Mouse (Mus musculus) frontal cortex, postnatal 25 days (tissue): ENCODE measurements around the gene Vmn1r192.
"Not testable (repeated sequence)": the region's sequence is repeated elsewhere in the genome, so short reads cannot be mapped to it uniquely, and the experiment has no call there.

Experiments
- DNase-seq, 2 experiments: peaks; one replicate each; pipeline ENCODE4 v3.0.0; 2022; ENCODE audit warnings: low spot score in 2 of 2

Vmn1r192 gene

DNA sequence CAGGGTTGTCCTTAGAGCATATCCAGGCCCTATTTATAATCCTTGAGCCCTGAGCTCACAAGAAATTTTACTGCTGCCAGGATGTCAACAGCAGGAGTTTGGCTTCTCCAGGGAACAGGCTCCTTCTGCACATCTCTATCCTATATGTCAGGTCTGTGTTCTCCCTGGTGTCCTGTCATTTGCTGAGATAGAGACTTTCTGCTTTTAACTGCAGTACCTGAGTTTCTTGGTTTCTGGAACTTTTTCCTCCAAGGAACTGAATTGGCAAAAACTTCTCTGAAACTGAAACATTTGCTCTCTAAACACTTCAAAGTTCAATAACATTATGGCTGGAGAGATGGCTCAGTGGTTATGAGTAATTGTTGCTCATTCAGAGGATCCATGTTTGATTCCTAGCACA is at the start of gene Vmn1r192:
Gene Vmn1r192 (minus strand): TSS at position 101 of the 400 bp plus-strand sequence.
- no peak for DNase-seq

DNA sequence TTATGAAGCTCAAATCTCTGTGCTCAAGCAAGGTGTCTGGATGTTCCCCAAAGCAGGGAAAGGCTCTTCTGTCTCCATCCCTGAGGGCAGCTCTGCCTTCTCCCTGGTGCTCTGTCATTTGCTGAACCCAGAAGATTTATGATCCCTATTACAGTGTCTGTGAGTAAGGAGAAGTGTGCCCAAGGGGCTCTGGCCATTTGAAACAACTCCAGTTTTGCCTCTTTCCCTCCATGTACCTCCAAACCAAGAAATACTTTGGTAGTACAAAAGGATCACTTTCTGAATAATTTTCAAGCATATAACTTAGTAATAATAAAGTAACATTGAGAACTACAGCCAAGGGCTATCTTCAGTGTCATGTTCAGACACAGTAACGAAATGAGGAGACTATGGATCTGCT is 32.1 kb upstream of the Vmn1r192 start, which contains the start of gene Vmn1r193:
Gene Vmn1r193 (minus strand): TSS at position 101 of the 400 bp plus-strand sequence.
- DNase-seq: not testable (repeated sequence)

DNA sequence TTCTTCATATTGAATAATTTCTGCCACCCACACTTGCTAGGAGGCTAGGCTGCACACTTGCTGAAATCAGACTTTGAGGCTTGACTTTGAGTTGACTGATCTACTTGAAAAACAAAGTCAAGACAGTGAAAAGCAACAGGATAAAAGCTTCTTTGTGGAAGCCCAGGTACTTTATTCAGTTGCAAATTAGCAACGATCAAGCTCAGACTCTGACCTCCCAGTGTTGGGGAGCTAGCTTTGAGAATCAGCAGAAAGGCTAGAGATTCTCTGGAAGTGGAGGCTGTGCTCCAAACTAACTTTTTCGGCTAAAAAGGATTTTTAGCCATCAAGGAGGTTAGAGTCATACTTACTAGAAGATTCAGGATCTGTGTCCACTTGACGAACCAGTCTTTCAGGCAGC is 1.8 kb upstream of the Vmn1r192 start:
- not testable (repeated sequence) for DNase-seq

DNA sequence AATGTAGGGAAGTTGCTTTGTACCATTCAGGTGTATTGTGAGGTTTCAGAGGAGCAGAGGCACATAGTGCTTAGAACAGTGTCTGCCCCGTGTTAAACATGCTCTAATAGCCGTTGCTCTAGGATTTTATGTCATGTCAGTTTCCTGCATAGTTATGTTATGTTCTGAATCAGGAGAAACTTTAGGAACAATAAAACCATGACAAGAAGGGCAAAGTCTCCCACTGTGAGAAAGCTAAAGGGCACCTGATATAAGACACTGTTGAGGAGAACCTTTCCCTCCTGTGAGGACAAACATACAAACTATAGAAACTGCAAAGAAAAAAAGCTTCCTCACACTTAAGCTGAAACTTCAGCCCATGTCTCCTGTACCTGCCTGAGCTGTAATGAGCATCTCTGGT is 556 bp downstream of the Vmn1r192 start:
- no peak for DNase-seq

DNA sequence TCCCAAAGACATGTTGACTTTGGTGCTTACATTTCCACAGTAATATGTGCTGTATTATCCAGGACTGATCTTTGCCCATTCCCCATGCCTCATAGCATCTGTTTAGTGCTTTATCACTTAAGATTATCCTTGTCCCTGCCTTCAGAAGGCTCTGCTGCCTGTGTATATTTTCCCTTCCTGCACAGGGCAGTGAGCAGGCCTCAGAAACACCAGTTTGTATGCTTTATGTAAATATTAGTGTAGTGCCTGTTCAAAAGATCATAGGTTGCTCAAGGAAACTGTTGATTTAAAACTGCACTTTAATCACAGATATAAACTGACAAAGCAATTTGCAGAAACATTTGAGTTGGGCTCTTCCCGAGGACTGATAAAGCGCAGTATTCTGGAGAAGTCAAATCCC is 1.6 kb downstream of the Vmn1r192 start:
- no peak for DNase-seq

DNA sequence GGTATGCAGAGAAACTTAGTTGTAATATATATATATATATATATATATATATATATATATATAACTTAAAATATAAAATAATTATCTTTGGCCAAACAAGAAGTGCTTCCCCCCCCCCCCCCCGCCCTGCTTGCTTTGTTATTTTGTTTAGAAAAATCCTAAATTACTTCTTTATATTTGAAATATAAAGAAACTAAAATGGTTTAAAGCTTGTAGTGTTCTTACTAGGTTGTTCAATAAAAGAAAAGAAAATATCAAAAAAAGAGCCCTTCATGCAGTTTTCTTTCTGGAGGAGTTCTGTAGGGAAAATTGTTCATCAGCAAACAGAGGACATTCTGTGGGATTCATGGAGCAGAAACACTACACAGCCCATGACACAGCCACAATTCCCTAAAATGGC is 7.1 kb downstream of the Vmn1r192 start, which contains the start of gene Vmn1r191:
Gene Vmn1r191 (minus strand): TSS at position 101 of the 400 bp plus-strand sequence.
- no peak for DNase-seq

DNA sequence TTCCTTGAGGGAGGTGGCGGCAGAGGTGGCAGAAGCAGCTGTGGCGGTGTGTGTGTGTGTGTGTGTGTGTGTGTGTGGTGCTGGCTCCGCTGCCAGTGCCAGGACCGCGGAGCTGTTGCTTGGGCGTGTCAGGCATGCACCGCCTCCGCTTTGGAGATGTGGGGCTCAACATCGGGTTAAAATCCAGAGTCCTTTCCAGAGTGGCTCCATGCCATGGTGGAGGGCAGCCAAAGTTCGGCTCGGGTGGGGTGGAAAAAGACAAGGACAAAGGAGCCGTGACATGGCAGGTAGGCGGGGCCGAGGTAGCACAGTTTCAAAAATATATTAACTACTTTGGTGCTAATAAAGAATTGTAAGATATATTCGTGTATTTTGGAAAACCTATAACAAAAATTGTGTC is 22.5 kb downstream of the Vmn1r192 start:
- DNase-seq: no peak

DNA sequence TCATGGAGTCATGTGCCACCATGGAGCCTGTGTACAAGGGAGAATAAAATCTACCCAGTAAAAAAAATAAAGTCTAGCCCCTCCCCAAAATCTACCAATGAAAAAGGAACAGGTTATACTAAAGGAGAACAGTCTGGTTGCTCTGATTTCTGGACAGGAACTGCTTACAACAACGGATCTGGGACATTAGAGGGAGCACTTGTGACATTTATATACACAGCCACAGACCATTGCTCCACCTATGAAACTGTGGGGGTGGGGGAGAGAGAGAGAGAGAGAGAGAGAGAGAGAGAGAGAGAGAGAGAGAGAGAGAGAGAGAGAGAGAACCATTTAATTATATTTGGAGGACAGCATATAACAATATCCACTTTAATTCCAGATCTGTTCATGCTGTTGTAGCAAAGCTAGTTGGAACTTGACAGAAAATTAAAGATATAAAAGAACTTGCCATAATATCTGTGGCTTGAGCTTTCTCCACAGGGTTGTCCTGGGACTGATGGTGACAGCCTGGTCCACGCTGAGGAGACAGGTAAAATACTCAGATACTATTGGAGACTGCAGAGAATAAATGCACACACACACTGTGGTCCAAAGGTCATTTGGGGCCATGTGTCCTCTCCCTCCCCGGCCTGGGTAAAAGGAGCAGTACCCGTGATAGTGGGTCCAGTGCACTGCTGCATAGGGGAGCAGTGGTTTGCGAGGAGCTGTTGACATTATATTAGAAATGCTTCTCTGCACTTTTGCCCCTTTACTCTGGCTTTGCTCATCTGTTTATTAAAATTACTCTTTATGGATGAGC is 54.2 kb downstream of the Vmn1r192 start:
- DNase-seq: not testable (repeated sequence)
